Mouse (Mus musculus): ENCODE measurements around the gene Olfr1413. TPM values are rescaled to one million over a fixed set of nuclear protein-coding genes. Genes with fewer than 3 reads are reported as not detected.

Olfr1413 gene
- not detected for total RNA-seq (2021)
- long read RNA-seq, experiment 1, result 0 reads
- long read RNA-seq, experiment 2, result 0 reads

DNA sequence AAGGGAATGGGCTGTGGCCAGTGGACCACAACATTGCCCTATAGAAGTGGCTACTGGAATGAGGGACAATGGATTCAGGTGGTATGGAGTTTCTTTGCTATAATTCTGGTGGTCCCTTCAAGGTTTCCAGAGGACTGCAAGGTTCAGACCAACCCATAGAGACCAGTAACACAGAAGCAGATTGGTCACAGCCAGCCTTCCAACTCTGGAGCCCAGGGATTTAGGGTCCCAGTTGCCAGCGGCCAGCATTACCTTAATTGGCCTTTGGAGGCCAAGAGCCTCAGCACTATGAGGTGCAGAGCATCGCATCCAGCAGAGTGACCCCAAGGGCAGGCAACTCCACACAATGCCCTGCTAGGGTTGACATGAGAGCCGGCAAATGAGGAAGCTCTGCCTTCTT is at the start of gene Olfr1413:
TSS of gene Olfr1413 (plus strand) at position 301 of the 400 bp plus-strand sequence.
- no peak for DNase-seq

DNA sequence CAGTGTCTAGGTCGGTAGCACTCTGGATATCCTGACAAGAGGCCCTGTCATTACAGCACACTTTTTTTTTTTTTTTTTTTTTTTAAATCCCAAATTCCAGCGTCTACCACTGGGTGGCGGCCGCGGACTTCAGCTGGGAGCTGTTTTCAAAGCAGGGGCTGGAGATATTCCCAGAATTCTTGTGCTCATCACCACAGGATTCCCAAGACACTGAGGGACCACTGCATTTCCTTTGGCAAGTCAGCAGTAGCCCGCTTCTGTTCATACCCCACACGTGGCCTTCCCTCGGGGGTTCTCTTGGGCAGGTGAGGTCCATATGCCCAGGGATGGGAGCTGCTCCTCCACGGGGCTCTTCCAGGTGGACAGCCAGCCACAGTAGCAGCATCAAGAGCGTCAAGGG is 49.7 kb upstream of the Olfr1413 start:
- DNase-seq, result peak; percentile 54

DNA sequence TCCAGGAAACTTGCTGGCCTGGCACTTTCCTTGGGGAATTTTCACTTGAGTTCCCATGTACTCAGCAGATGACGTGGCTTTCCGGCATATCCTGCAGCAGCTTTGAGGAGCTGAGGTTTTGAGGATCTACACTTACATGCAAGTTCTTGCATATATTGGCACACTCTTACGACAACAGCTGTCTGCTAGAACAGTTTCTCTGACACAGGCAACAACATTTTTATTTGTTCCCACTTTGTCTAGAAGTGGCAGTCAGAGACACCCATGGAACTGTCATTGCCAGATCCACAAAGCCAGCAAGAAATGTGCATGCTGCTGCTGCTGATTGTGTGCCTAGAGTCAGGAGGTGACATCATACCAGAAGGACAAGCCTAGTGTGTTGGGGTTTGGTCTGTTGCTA is 47.4 kb upstream of the Olfr1413 start:
- no peak for DNase-seq

DNA sequence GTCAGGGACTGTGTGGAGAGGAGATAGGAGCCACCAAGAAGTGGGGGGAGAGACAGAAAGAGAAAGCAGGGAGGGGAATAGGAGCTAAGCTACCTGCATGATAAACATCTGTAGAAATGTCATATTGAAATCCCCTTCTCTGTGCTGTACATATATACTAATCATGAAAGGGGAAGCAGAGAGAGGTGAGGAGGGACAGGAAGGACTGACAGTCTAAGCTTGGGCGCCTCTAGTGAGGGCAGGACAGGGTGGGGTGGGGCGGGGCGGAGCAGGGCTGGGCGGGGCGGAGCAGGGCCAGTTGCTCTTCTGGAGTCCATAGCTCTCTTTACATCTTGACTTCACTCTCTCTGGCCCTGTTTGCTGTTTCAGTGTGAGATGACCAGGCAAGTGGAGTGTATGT is 34.1 kb upstream of the Olfr1413 start:
- DNase-seq, result no peak

DNA sequence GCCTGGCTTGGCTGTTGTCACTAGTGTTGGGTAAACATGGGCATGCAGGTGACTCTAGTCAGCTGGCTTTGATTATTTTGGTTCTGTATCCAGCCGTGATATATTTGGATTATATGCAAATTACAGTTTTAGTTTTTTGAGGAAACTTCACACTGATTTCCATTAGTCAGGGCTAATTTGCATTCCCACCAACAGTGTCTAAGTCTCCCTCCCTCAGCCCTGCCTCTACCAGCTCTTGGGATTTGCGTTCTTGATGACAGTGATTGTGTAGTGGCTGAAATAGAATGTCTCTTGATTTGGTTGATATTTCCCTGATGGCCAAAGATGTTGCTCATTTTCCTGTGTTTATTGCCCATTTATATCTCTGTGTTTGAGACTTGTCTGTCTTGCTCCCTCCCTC is 32.1 kb upstream of the Olfr1413 start:
- no peak for DNase-seq

DNA sequence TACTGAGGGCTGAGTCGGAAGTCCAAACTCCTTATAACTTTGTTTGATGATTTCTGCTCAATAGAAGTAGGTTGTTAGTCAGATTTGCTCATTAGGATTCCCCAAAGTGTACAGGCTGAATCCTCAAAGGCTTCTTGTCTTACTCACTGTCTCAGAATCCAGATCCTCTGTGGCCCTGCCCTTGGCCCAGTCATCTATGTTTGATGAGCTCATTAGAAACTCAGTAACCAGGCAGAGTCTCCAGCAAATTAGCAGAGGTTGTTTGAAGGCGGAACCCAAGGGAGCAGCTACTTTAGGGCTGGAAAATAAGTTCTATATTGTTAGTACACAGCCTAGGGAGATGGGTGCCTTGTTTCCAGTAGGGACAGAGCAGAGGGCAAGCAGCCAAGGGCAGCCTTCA is 25.2 kb upstream of the Olfr1413 start:
- DNase-seq, result no peak

DNA sequence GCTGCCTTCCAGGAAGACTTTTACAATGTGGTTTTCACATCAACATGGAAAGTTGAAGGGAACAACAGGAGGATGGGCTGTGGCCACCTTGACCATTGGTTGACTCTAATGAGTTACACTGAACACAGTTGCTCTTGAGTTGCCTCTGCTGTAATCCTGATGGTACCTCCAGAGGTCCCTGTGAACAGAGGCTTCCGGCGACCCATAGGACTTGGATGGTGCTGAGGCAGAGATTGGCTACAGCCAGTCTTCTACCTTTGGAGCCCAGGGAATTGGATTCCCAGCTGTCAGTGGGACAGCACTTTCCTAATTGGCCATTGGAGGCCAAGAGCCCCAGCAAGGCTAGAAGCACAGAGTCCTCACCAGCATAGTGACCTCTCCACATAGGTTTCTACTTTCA is 14.4 kb downstream of the Olfr1413 start, which contains the start of gene Olfr1412:
TSS of gene Olfr1412 (plus strand) at position 301 of the 400 bp plus-strand sequence.
- DNase-seq, result no peak

DNA sequence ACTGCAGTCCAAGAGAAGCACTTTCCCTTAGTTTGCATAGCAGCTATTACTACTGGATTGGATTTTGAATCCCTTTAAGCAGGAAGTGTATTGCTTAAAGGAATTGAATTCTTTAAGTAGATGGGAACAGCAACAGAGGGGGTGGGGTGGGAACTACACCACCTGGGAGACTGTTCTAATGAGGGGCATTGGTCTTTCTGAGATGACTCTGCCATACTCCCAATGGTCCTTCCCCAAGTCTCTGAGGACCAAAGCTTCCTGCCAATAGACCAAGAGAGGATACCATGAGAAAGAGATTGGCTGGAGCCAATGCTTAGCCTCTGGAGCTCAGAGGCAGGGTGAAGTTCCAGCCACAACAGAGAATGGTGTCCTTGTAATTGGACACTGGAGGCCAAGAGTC is 23.0 kb downstream of the Olfr1413 start, which contains the start of gene Olfr1411:
TSS of gene Olfr1411 (plus strand) at position 301 of the 400 bp plus-strand sequence.
- DNase-seq, result no peak

DNA sequence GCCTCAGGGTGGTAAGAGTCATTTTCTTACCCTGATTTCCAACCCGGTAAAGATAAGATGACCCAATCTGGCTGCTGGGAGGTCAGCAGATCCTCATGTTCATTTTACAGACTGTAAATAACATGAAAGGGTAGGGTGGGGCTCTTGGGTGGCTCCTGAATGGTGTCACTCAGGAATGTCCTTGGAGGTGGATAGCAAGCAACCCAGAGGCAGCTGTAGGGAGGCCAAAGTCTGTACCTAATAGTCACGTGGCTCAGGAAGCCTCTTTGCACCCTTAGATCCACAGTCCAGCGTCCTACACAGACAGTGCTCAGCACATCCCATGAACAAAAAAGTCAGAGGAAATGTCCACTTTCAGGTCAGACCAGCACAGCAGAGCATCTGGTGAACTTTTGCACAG is 24.9 kb downstream of the Olfr1413 start:
- DNase-seq, result no peak

DNA sequence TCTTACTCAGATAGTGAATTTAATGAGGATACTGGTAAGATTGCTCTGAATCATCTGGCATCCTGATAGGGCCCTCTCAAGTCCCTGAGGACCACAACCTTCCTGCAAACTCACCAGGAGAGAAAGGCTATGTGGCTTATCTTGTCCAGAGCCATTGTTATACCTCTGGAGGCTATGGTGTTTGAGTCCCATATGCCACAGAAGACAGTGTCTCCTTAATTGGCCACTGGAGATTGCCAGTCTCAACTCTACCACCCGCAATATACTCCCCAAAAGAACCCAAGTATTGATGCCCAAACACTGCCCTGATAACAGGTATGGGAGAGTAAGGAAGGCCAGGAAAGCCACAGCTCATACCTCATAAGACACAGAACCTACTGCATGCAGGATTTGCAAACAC is 34.4 kb downstream of the Olfr1413 start, which contains the start of gene Olfr1410:
TSS of gene Olfr1410 (plus strand) at position 301 of the 400 bp plus-strand sequence.
- DNase-seq, result no peak

DNA sequence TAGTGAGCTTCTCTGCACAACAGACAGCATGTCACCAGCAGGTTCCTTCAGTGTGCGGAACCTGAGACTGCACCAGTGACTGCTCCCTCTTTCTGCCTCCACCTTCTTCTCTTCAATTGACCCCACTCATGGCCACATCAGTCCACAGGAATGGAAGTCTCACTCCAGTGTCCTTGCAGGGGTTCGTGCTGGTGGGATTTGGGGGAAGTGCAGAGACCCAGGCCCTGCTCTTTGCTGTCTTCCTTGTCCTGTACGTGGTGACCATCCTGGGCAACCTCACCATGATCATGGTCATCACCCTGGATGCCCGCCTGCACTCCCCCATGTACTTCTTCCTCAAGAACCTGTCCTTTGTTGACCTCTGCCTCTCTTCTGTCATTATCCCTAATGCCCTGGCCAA is 36.6 kb downstream of the Olfr1413 start:
- DNase-seq, result no peak

DNA sequence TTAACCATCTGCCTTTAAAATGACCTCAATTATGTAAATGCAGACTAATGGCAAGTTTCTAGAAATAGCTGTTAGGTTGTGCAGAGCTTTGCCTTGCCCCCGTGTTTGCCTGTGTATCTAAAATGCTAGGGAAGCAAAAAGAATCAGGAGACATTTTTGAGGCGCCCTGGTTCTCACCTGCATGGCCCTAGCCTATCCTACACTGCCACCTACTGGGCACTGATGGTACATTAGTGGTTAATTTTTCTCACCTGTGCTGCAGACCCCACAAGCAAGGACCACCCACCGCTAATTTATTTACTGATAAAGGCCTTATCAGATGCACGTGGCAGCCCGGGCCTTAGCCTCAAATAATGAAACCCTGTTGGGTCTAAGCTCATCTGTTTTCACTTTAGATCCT is 39.9 kb downstream of the Olfr1413 start:
- DNase-seq, result peak; percentile 37

DNA sequence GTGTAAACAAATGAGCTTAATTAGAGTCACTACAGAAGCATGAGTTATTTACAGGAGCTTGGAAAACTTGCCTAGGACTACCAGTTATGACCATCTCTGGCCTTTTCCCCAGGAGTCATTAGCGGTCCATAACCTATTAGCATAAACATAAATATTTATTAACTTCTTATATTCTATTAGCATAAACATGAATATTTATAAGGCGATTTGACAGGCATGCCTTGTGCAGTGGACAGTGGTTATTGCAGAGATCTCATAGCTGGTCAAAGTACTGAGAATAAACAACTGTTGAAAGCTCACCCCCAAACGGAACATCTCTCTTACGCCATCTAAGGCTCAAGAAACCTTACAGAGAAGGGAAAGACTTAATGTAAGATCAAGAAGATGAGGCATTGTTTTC is 42.1 kb downstream of the Olfr1413 start:
- no peak for DNase-seq

DNA sequence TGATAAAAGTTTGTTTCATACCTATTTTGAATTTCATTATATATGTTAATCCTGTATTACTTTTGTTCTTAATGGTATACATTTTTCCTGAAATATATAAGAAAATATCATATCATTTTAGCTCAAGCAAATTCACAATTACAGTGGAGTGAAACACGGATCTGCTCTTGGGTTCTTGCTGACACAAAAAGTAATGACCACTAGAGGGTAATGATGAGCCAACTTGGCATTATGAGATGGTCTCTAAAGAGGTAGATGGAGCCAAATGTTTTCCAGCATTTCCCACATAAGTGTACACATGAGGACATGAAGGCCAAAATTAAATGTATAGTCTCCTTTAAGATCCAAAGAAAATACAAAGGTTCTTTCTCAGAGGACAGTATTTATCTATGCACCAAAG is 43.4 kb downstream of the Olfr1413 start:
- no peak for DNase-seq

DNA sequence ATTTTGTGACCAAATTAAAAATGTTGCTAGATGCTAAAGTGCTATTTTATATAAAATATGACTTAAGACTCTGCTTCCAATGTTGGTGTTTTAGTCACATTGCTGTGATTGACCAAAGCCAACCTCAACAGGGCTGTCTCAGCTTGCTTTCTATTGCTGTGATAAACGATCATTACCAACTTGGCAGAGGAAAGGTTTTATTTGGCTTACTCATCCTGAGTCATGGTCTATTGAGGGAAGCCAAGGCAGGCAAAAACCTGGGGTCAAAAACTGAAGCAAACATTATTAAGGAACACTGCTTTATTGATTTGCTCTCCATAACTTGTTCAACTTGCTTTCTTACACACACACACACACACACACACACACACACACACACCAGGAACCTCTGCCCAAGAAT is 44.9 kb downstream of the Olfr1413 start:
- DNase-seq, result no peak

DNA sequence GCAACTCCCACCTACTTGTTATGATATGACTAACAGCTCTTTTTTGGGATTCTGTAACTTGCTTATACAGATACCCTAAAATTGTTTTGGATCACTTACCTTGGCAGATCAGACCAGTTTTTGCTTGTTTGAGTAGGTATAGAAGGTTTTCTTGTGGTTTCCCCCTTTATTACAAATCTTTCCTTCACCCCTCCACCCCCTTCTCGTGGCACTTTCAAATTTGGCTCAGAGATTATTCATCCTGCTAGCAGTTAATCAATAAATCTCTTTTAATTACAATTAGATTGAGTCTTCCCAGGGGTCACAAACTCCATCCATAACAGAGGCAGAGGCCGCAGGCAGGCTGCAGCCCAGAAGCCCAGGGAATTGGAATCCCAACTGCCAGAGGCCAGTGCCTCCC is 46.4 kb downstream of the Olfr1413 start, which contains the start of gene Olfr12:
TSS of gene Olfr12 (plus strand) at position 301 of the 400 bp plus-strand sequence.
- no peak for DNase-seq

DNA sequence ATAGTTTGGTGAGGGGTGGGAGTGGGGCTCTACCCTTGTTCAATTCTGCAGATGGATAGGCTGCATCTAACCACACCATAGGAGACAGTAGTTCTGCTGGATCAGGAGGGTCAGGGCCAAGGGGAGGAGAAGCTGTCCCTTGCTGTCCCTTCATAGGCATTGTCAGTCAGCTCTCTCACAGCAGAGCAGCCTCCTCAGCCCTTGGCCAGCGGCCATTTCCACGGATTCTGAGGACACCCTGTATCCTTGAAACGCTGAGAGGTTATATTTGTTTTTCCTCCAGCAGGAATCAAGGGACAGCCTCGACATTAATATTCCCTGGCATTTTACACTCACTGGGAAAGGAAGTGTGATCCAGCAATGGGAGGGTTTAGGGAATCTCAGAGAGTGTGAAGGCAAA is 47.2 kb downstream of the Olfr1413 start:
- no peak for DNase-seq

Other genes starting within 250 kb of the Olfr1413 start
- 100 to 1,000 TPM; 379 to 385 TPM for gene Ndufa10, start 97.5 kb upstream of the Olfr1413 start, total RNA-seq (2021)
- not detected for gene Olfr1416, start 86.2 kb upstream of the Olfr1413 start, total RNA-seq (2021)
- gene Olfr1415, start 75.2 kb upstream of the Olfr1413 start, total RNA-seq (2021), result not detected
- gene Olfr1414, start 52.7 kb upstream of the Olfr1413 start, total RNA-seq (2021), result not detected
- not detected for gene Olfr1412, start 14.5 kb downstream of the Olfr1413 start, total RNA-seq (2021)
- not detected for gene Olfr1411, start 23.1 kb downstream of the Olfr1413 start, total RNA-seq (2021)
- not detected for gene Olfr1410, start 34.5 kb downstream of the Olfr1413 start, total RNA-seq (2021)
- not detected for gene Olfr12, start 46.5 kb downstream of the Olfr1413 start, total RNA-seq (2021)
- gene Cops9, start 70.7 kb downstream of the Olfr1413 start, total RNA-seq (2021), result 100 to 1,000 TPM; 257 to 268 TPM
- gene Otos, start 77.5 kb downstream of the Olfr1413 start, total RNA-seq (2021), result under 1 TPM; 0.41 to 0.49 TPM